Mouse (Mus musculus) hindbrain, postnatal 0 days (tissue): ENCODE data around the gene 4930562C15Rik. TPM values are rescaled to one million over a fixed set of nuclear protein-coding genes. Genes with fewer than 3 reads are reported as not detected.
A peak's percentile ranks its signal among the peaks of the same experiment; 100 is the strongest.

Experiments
- ATAC-seq: fragments of 200-750 bp; cut with Nextera tagmentation; 2 replicates; pipeline ENCODE4 v1.8.0; 2017; ENCODE audit warnings: mild to moderate bottlenecking, moderate TSS enrichment, moderate library complexity
- DNase-seq: peaks from one replicate; pipeline ENCODE4 v3.0.0-alpha.2; 2015; ENCODE audit warnings: low spot score
- H3K27ac ChIP-seq: fragments of 300-500 bp; sonication (generic); 2 replicates; pipeline ENCODE4 v1.5.1; 2014; ENCODE audit warnings: mild to moderate bottlenecking
- H3K27me3 ChIP-seq: fragments of 300-500 bp; sonication (generic); 2 replicates; pipeline ENCODE4 v1.6.1; 2014; ENCODE audit warnings: low read length, mixed read lengths; ENCODE audit not compliant: insufficient read depth
- H3K36me3 ChIP-seq: fragments of 300-500 bp; sonication (generic); 2 replicates; pipeline ENCODE4 v1.6.1; 2014; ENCODE audit warnings: low read length, mixed read lengths; ENCODE audit not compliant: insufficient read depth
- H3K4me1 ChIP-seq: fragments of 300-500 bp; sonication (generic); 2 replicates; pipeline ENCODE4 v1.6.1; 2014; ENCODE audit warnings: antibody characterized with exemption, low read length, mixed read lengths; ENCODE audit not compliant: insufficient read depth
- H3K4me2 ChIP-seq: fragments of 300-500 bp; sonication (generic); 2 replicates; pipeline ENCODE4 v1.6.1; 2014; ENCODE audit warnings: low read depth, mild to moderate bottlenecking, low read length, moderate library complexity, mixed read lengths
- H3K4me3 ChIP-seq: fragments of 300-500 bp; sonication (generic); 2 replicates; pipeline ENCODE4 v1.5.1; 2014; ENCODE audit warnings: low read length
- H3K9ac ChIP-seq: fragments of 300-500 bp; sonication (generic); replicated peaks from 2 replicates; pipeline ENCODE4 v1.6.1; 2014; ENCODE audit warnings: mild to moderate bottlenecking, low read length, moderate library complexity, mixed read lengths
- H3K9me3 ChIP-seq: fragments of 300-500 bp; sonication (generic); 2 replicates; pipeline ENCODE4 v1.6.1; 2016; ENCODE audit warnings: low read length, mixed read lengths
- CTCF ChIP-seq: IDR thresholded peaks from 2 replicates; pipeline ENCODE4 v1.5.1; 2016; ENCODE audit warnings: antibody characterized with exemption, control low read depth, low read depth
- WGBS: fragments of 180-500 bp; shearing (Covaris S2); extraction: QIAGEN DNeasy Blood & Tissue Kit; methylation state at CpG from one replicate; pipeline ENCODE4 v1.1.7; 2014; 5-methylcytosine and 5-hydroxymethylcytosine counted together
- polyA plus RNA-seq: library from polyadenylated mRNA; unstranded; fragments of >200 nt; fragmentation: Nextera tagmentation; extraction: Ambion mirVana; gene quantifications from 2 replicates; pipeline ENCODE4 v1.2.1, GENCODE M21; 2015
- total RNA-seq: library from RNA; depleted of rRNA; stranded (reverse); fragments of >200 nt; gene quantifications from 2 replicates; pipeline ENCODE4 v1.2.3, GENCODE M21; 2014

4930562C15Rik gene
- total and polyA plus RNA-seq, 2 experiments from 2014 or later = 0.31 TPM; not detected in 1

DNA sequence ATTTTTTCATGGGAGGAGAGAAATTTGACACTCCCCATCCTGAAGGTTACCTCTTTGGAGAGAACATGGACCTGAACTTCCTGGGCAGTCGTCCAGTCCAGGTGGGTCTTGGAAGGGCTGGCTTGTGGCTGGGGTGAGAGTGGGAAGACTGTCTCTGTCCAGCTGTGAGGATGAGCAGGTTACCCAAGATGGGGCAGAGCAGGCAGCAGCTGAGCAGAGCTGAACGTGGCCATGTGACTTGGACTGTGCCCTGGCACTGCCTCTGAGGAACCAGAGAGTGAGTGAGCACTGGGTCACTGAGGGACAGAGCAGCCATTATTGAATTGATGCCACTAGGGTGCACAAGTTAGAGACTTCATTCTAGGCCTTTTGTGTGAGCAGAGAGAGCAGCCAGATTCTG, 72.2 kb downstream of the 4930562C15Rik start:
- H3K9me3 ChIP-seq = no peaks in the 10 kb centered on the region
- no peak overlapping the region for H3K4me3 ChIP-seq
- ATAC-seq (peak; percentile 42; the same call in 1 of the 2 replicates), DNase-seq (peak; percentile 32)
- H3K4me1 ChIP-seq = no peaks in the 10 kb centered on the region
- WGBS = 72% methylated on average over 2 of the region's 2 CpGs
- peaks cover 15% of the 10 kb centered on the region for H3K36me3 ChIP-seq
- H3K9ac ChIP-seq = no peak overlapping the region
- TF ChIP-seq CTCF = no peak
- H3K27ac ChIP-seq = 0 out of 2 replicates have a peak overlapping the region, but pooled peaks have one; percentile 26
- H3K4me2 ChIP-seq = no peak overlapping the region
- H3K27me3 ChIP-seq = no peaks in the 10 kb centered on the region

DNA sequence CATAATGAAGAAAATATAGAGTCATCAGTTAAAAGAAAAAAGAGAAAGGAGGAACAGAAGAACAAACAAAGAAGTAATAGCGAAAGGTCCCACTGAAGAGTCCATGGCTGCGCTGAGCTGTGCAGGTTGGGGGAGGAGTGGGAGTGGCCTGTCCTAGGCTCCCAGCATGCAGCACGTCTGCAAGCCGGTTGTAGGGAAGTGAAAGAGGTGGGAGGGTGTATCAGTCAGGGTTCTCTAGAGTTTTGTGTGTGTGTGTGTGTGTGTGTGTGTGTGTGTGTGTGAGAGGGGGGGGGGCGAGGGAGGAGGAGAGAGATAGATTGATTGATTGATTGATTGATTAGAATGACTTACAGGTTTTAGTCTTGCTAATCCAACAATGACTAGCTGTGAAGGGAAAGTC, 72.8 kb downstream of the 4930562C15Rik start:
- no peaks in the 10 kb centered on the region for H3K4me1 ChIP-seq
- WGBS = 54% methylated on average over 5 of the region's 5 CpGs
- H3K36me3 ChIP-seq = peaks cover 15% of the 10 kb centered on the region

GRCm38 (mm10) chr16:4909745-4910144, 74.5 kb downstream of the 4930562C15Rik start:
- H3K9ac ChIP-seq = no peak overlapping the region
- TF ChIP-seq CTCF = peak; percentile 58
- H3K4me3 ChIP-seq = no peak overlapping the region
- H3K36me3 ChIP-seq = peaks cover 19% of the 10 kb centered on the region
- ATAC-seq (no peak), DNase-seq (no peak)
- no peaks in the 10 kb centered on the region for H3K27me3 ChIP-seq
- H3K4me1 ChIP-seq = no peaks in the 10 kb centered on the region
- H3K9me3 ChIP-seq = no peaks in the 10 kb centered on the region
- H3K27ac ChIP-seq = no peak overlapping the region
- 98% methylated on average over 2 of the region's 2 CpGs for WGBS
- H3K4me2 ChIP-seq = no peak overlapping the region

More for the DNA sequence above, 72.8 kb downstream of the 4930562C15Rik start:
- Histone ChIP-seq H3K27me3 (no peaks in the 10 kb centered on the region), H3K4me3 (no peak overlapping the region), H3K9me3 (no peaks in the 10 kb centered on the region), H3K9ac (no peak overlapping the region), H3K27ac (no peak overlapping the region), H3K4me2 (no peak overlapping the region)
- ATAC-seq (no peak), DNase-seq (no peak)
- TF ChIP-seq CTCF = no peak

GRCm38 (mm10) chr16:4910758-4911157, 75.5 kb downstream of the 4930562C15Rik start:
- no peaks in the 10 kb centered on the region for H3K4me1 ChIP-seq
- no peaks in the 10 kb centered on the region for H3K27me3 ChIP-seq
- no peak for ATAC-seq
- no peak overlapping the region for H3K27ac ChIP-seq
- no peak overlapping the region for H3K9ac ChIP-seq
- no peak overlapping the region for H3K4me2 ChIP-seq
- no peaks in the 10 kb centered on the region for H3K9me3 ChIP-seq
- no peak overlapping the region for H3K4me3 ChIP-seq
- peaks cover 26% of the 10 kb centered on the region for H3K36me3 ChIP-seq
- TF ChIP-seq CTCF = no peak
- DNase-seq = no peak
- WGBS = 96% methylated on average over 8 of the region's 8 CpGs

- WGBS = 86% methylated on average over 9 of the region's 10 CpGs
- DNase-seq = no peak
- no peak overlapping the region for H3K27ac ChIP-seq
- no peak for ATAC-seq
- H3K27me3 ChIP-seq = no peaks in the 10 kb centered on the region
- no peak overlapping the region for H3K9ac ChIP-seq
- H3K4me3 ChIP-seq = no peak overlapping the region
- H3K4me2 ChIP-seq = no peak overlapping the region
- peaks cover 40% of the 10 kb centered on the region for H3K36me3 ChIP-seq
- no peaks in the 10 kb centered on the region for H3K9me3 ChIP-seq
- no peak for TF ChIP-seq CTCF
- no peaks in the 10 kb centered on the region for H3K4me1 ChIP-seq
Observed at GRCm38 (mm10) chr16:4912074-4912648, 76.9 kb downstream of the 4930562C15Rik start.

DNA sequence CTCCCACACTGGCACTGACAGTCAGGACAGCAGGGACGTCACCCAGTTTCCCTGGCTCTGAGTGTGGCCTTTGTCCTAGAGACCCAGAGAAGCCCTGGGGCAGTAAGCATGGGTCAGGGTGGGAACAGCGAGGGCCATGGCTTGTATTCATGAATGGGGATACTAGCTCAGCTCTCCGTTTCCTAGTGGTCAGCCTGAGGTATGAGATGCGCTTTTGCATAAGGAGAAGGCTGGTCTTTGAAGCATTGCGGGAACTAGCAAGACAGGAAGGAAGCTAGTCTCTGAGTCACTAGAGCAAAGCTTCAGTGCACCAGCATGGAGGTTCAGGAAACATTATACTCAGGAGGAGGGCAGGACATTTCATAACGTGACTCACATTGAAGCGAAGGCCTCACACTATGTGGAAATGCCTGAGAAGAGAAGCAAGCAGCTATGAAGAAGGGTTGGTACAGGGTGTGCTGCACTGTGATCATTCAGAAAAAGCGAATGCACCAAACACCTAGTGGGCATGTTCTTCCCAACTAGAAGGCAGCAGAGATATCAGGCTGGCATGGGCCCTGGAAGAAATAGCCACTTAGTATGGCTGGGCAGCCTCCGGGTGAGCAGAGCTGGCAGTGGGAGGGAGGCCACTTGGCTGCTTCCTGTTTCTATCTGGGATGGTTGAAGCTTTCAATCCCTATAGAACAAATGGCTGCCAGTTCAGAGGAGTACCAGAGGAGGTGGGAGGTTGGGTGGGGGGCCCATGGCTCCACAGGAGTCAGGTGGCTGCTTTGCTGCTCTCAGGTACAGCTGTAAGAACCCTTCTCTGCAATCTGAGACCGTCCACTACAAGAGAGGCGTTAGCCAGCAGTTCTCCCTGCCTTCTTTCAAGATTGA, 77.9 kb downstream of the 4930562C15Rik start:
- ATAC-seq (peak; percentile 31), DNase-seq (no peak)
- Histone ChIP-seq H3K4me3 (no peak overlapping the region), H3K27me3 (no peaks in the 10 kb centered on the region), H3K36me3 (peaks cover 40% of the 10 kb centered on the region), H3K9ac (no peak overlapping the region), H3K4me1 (no peaks in the 10 kb centered on the region), H3K4me2 (no peak overlapping the region), H3K9me3 (no peaks in the 10 kb centered on the region), H3K27ac (peak overlapping the region; percentile 65; the same call in 1 of the 2 replicates)
- no peak for TF ChIP-seq CTCF
- 75% methylated on average over 11 of the region's 11 CpGs for WGBS
